Mouse (Mus musculus): ENCODE data around the gene Trim34a. TPM values are rescaled to one million over a fixed set of nuclear protein-coding genes. Genes with fewer than 3 reads are reported as not detected.

Gene Trim34a
- 7.1 and 9.7 TPM in 2 replicates for polyA plus RNA-seq (2012; rRNA removed)

DNA sequence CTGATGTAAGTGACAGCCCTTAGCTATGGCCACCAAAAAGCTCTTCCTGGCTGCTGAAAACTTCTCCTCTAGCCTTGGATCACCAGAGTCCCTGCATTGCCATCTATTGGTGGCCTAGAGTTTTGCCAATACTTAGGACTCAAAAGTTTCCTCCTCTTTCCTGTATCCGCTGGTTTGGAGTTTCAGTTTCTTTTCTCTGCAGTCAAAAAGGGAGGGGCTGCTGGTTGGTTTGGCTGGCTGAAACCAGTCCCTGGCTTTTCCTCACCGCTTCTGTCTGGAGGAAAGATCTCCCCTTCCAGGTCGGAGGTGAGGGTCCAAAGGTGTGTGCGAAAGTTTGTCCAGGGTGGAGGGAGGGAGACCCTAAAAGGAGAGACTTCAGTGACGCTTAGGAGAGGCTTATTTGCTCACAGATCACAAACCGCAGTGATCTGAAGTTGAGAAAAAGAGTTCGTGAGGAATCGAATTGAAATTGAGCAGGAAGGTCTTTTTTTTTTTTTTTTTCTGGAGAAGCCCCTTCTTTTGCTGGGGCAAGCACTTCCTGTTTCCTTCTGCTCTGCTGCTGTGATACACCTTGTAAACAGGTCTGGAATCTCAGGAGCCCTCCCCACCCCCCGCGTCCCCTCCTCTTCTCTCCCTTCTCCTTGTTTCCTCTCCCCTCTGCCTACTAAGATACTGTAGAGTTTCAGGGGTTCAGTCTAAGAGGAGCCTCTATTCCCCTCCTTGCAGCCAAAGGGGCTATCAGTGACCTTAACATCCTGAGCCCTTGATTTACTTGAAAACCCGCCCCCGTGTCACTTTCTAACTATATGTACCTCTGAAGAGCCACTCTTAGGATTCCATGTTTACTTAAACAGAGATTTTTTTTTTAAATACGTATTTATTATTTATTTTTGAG, at the start of gene Trim34a:
Gene Trim34a (plus strand): TSS at position 171 of the 895 bp plus-strand sequence.

DNA sequence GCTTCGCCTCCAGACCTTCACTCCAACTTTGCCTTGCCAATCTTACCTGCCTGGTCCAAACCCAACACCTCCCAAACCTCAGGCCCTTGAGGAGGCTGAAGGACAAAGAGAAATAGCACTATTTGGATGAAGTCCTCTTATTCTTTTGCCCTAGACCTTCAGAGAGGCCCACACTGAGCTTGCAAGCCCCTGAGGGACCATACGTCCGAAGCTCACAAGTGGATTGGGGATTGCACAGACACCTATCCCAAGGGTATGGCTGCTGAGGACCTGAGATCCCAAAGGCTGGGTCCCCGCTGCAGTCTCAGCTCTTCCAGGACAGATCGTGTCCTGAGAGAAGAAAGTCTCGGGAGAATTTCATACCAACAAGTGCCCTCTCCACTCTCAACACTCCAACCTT, 48.4 kb upstream of the Trim34a start, which contains the start of gene Olfr649:
Gene Olfr649 (minus strand): TSS at position 101 of the 400 bp plus-strand sequence.

GRCm38 (mm10) chr7:104218701-104219569, 25.3 kb upstream of the Trim34a start, which contains the start of gene Trim6:
Trim6 (plus strand) TSS chr7:104218793.

GRCm38 (mm10) chr7:104287576-104288443, 43.6 kb downstream of the Trim34a start, which contains the start of gene Trim5:
Trim5 (minus strand) TSS chr7:104288094.

Other genes with a start within 250 kb of the Trim34a start
- gene Olfr638, start 245.7 kb upstream of the Trim34a start, polyA plus RNA-seq (2012; rRNA removed): 0.04 TPM in 1 of 2 replicates, not detected in the other
- gene Olfr639, start 227.2 kb upstream of the Trim34a start, polyA plus RNA-seq (2012; rRNA removed): not detected in 2 replicates
- gene Olfr640, start 218.9 kb upstream of the Trim34a start, polyA plus RNA-seq (2012; rRNA removed): not detected in 2 replicates
- gene Olfr641, start 209.0 kb upstream of the Trim34a start, polyA plus RNA-seq (2012; rRNA removed): not detected in 2 replicates
- gene Olfr642, start 191.8 kb upstream of the Trim34a start, polyA plus RNA-seq (2012; rRNA removed): not detected in 2 replicates
- not detected in 2 replicates for gene 4930516K23Rik, start 183.0 kb upstream of the Trim34a start, polyA plus RNA-seq (2012; rRNA removed)
- not detected in 2 replicates for gene Olfr644, start 172.6 kb upstream of the Trim34a start, polyA plus RNA-seq (2012; rRNA removed)
- not detected in 2 replicates for gene Olfr645, start 159.0 kb upstream of the Trim34a start, polyA plus RNA-seq (2012; rRNA removed)
- not detected in 2 replicates for gene Olfr646, start 139.6 kb upstream of the Trim34a start, polyA plus RNA-seq (2012; rRNA removed)
- not detected in 2 replicates for gene Ubqln5, start 114.6 kb upstream of the Trim34a start, polyA plus RNA-seq (2012; rRNA removed)
- gene Olfr643, start 107.1 kb upstream of the Trim34a start, polyA plus RNA-seq (2012; rRNA removed): not detected in 2 replicates
- not detected in 2 replicates for gene Ubqln3, start 101.2 kb upstream of the Trim34a start, polyA plus RNA-seq (2012; rRNA removed)
- gene Ubqlnl, start 93.9 kb upstream of the Trim34a start, polyA plus RNA-seq (2012; rRNA removed): not detected in 2 replicates
- gene Olfm5, start 79.6 kb upstream of the Trim34a start, polyA plus RNA-seq (2012; rRNA removed): not detected in 2 replicates
- gene Olfr648, start 61.1 kb upstream of the Trim34a start, polyA plus RNA-seq (2012; rRNA removed): 0.01 and 0.03 TPM in 2 replicates
- not detected in 2 replicates for gene Olfr649, start 48.5 kb upstream of the Trim34a start, polyA plus RNA-seq (2012; rRNA removed)
- gene Trim6, start 25.7 kb upstream of the Trim34a start, polyA plus RNA-seq (2012; rRNA removed): 0.81 and 0.87 TPM in 2 replicates
- 1.1 TPM in 2 replicates for gene Trim5, start 43.6 kb downstream of the Trim34a start, polyA plus RNA-seq (2012; rRNA removed)
- 8.1 and 9.8 TPM in 2 replicates for gene Trim12a, start 71.0 kb downstream of the Trim34a start, polyA plus RNA-seq (2012; rRNA removed)
- gene Trim34b, start 85.0 kb downstream of the Trim34a start, polyA plus RNA-seq (2012; rRNA removed): 0.06 and 0.09 TPM in 2 replicates
- gene Trim12c, start 108.9 kb downstream of the Trim34a start, polyA plus RNA-seq (2012; rRNA removed): 4.3 and 5.4 TPM in 2 replicates
- gene Trim30b, start 125.4 kb downstream of the Trim34a start, polyA plus RNA-seq (2012; rRNA removed): 2.0 and 2.1 TPM in 2 replicates
- 0.65 and 0.76 TPM in 2 replicates for gene Trim30c, start 156.4 kb downstream of the Trim34a start, polyA plus RNA-seq (2012; rRNA removed)
- 9.0 and 10.3 TPM in 2 replicates for gene Trim30a, start 220.7 kb downstream of the Trim34a start, polyA plus RNA-seq (2012; rRNA removed)